Mouse (Mus musculus) hindbrain, embryonic 14.5 days (tissue): ENCODE results near the gene Ccr7. TPM values are rescaled to one million over a fixed set of nuclear protein-coding genes. Genes with fewer than 3 reads are reported as not detected.

ENCODE experiments used
- ATAC-seq: fragments of 200-750 bp; cut with Nextera tagmentation; 2 replicates; pipeline ENCODE4 v1.8.0; 2017; ENCODE audit warnings: moderate number of reproducible peaks, mild to moderate bottlenecking, moderate TSS enrichment, moderate library complexity; ENCODE audit not compliant: low FRiP score
- DNase-seq: peaks from one replicate; pipeline ENCODE4 v3.0.0-alpha.2; 2015; ENCODE audit warnings: low spot score
- H3K27ac ChIP-seq: fragments of 300-500 bp; sonication (generic); 2 replicates; pipeline ENCODE4 v1.5.1; 2014; ENCODE audit warnings: mild to moderate bottlenecking, moderate library complexity
- H3K27me3 ChIP-seq: fragments of 300-500 bp; sonication (generic); 2 replicates; pipeline ENCODE4 v1.6.1; 2014; ENCODE audit warnings: mild to moderate bottlenecking, low read length, mixed read lengths; ENCODE audit not compliant: control insufficient read depth, insufficient read depth
- H3K36me3 ChIP-seq: fragments of 300-500 bp; sonication (generic); replicated peaks from 2 replicates; pipeline ENCODE4 v1.6.1; 2014; ENCODE audit not compliant: control insufficient read depth, insufficient read depth
- H3K4me1 ChIP-seq: fragments of 300-500 bp; sonication (generic); replicated peaks from 2 replicates; pipeline ENCODE4 v1.6.1; 2014; ENCODE audit warnings: antibody characterized with exemption, low read length, mixed read lengths; ENCODE audit not compliant: control insufficient read depth, insufficient read depth
- H3K4me2 ChIP-seq: fragments of 300-500 bp; sonication (generic); replicated peaks from 2 replicates; pipeline ENCODE4 v1.6.1; 2014; ENCODE audit warnings: mild to moderate bottlenecking, moderate library complexity
- H3K4me3 ChIP-seq: fragments of 300-500 bp; sonication (generic); replicated peaks from 2 replicates; pipeline ENCODE4 v1.5.1; 2014; ENCODE audit warnings: mild to moderate bottlenecking, low read length
- H3K9ac ChIP-seq: fragments of 300-500 bp; sonication (generic); 2 replicates; pipeline ENCODE4 v1.6.1; 2014
- H3K9me3 ChIP-seq: fragments of 300-500 bp; sonication (generic); 2 replicates; pipeline ENCODE4 v1.6.1; 2016; ENCODE audit warnings: low read length; ENCODE audit not compliant: control insufficient read depth
- WGBS: fragments of 180-500 bp; shearing (Covaris S2); extraction: QIAGEN DNeasy Blood & Tissue Kit; methylation state at CpG from one replicate; pipeline ENCODE4 v1.1.7; 2014; 5-methylcytosine and 5-hydroxymethylcytosine counted together
- polyA plus RNA-seq: library from polyadenylated mRNA; unstranded; fragments of >200 nt; fragmentation: Nextera tagmentation; extraction: Ambion mirVana; gene quantifications from 2 replicates; pipeline ENCODE4 v1.2.1, GENCODE M21; 2014

The Ccr7 gene
- polyA plus RNA-seq, 1 experiment from 2014 or later: not detected

DNA sequence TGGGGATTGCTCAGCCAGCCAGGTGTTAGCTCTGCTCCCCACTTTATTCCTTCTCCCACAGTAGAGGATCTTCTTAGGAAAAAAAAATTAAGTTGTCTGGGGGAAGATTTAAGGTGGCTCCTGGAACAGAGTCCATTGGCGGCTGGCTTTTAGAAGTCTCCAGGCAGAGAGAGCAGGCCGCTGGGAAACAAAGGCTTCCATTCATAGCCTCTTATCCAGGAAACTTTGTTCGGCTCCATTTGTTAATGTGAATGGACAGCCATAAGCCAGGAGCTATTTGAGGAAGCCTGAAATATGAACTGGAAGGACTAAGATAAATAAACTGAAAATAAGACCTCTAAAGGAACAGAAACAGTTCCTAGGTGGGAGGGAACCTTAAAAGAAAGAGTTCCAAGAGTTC, 41.8 kb downstream of the Ccr7 start:
- no peaks in the 10 kb centered on the region for H3K9me3 ChIP-seq
- 4% methylated on average over 3 of the region's 3 CpGs for WGBS
- H3K27me3 ChIP-seq: no peaks in the 10 kb centered on the region
- H3K4me3 ChIP-seq: no peak overlapping the region
- 0 out of 2 replicates have a peak, but pooled peaks cover 5% of the 10 kb centered on the region for H3K4me1 ChIP-seq
- no peak overlapping the region for H3K9ac ChIP-seq
- H3K36me3 ChIP-seq: no peaks in the 10 kb centered on the region
- H3K27ac ChIP-seq: peak overlapping the region; percentile 41; the same call in 1 of the 2 replicates
- DNase-seq (no peak), ATAC-seq (no peak)
- no peak overlapping the region for H3K4me2 ChIP-seq

DNA sequence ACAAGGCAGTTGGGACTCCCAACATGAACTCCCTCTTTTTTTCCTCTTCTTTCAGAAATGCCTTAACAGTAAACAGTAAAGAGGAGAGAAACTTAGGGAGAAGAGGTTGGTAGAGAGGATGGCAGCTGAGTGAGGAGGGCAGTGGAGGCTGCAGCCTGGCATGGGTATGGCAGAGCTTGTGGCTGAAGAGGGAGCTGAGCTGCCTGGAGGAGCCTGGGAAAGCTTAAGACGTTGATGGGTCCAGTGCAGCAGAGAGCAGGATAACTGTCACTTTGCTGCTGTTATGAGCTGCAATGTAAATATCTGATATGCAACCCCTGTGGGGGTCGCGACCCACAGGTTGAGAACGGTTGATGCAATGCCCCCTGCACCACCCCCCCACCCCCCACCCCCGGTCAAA, 42.2 kb downstream of the Ccr7 start:
- Histone ChIP-seq H3K27me3 (no peaks in the 10 kb centered on the region), H3K36me3 (no peaks in the 10 kb centered on the region), H3K9ac (no peak overlapping the region), H3K4me2 (no peak overlapping the region), H3K4me1 (0 out of 2 replicates have a peak, but pooled peaks cover 5% of the 10 kb centered on the region), H3K27ac (peak overlapping the region; percentile 41; the same call in 1 of the 2 replicates), H3K9me3 (no peaks in the 10 kb centered on the region), H3K4me3 (no peak overlapping the region)
- no peak for ATAC-seq
- WGBS: 15% methylated on average over 5 of the region's 5 CpGs
- DNase-seq: no peak

DNA sequence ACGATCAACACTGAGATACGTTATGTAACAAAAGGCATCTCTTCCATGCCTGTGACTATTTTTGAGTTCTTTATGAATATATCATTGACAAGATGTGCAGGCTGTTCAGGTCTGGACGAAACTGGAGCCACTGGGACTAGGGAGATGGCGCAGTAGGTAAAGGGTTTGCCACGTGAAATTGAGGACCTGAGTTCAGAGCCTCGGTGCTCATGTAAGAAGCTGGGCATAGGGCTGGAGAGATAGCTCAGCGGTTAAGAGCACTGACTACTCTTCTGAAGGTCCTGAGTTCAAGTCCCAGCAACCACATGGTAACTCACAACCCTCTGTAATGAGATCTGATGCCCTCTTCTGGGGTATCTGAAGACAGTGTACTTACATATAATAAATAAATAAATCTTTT, 43.2 kb downstream of the Ccr7 start:
- Histone ChIP-seq H3K4me2 (no peak overlapping the region), H3K4me1 (0 out of 2 replicates have a peak, but pooled peaks cover 5% of the 10 kb centered on the region), H3K4me3 (no peak overlapping the region), H3K9me3 (no peaks in the 10 kb centered on the region), H3K36me3 (no peaks in the 10 kb centered on the region), H3K27me3 (no peaks in the 10 kb centered on the region), H3K27ac (no peak overlapping the region), H3K9ac (no peak overlapping the region)
- no peak for ATAC-seq
- WGBS: 94% methylated on average over 7 of the region's 7 CpGs
- DNase-seq: no peak

DNA sequence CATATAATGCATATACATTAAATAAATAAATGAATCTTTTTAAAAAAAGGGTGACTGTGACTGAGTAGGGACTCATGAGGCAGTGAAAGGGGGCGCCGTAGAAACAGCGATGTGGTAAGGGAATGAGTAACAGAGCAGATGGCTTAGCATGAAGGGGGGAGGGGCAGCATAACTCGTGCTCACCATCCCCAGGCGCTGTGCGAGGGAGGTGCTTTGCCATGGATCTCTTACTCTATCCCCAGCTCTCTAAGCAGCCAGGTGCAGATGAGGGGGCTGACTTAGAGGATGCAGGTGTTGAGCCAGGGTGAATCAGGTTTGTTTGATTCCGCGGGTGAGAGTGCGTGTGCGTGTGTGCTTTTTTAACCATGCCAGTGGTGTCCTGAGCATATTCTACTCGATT, 43.7 kb downstream of the Ccr7 start:
- WGBS: 65% methylated on average over 11 of the region's 11 CpGs
- no peak overlapping the region for H3K4me2 ChIP-seq
- no peaks in the 10 kb centered on the region for H3K27me3 ChIP-seq
- 0 out of 2 replicates have a peak, but pooled peaks cover 5% of the 10 kb centered on the region for H3K4me1 ChIP-seq
- no peaks in the 10 kb centered on the region for H3K36me3 ChIP-seq
- ATAC-seq: no peak
- no peak overlapping the region for H3K9ac ChIP-seq
- H3K9me3 ChIP-seq: no peaks in the 10 kb centered on the region
- no peak overlapping the region for H3K4me3 ChIP-seq
- no peak overlapping the region for H3K27ac ChIP-seq
- DNase-seq: no peak

DNA sequence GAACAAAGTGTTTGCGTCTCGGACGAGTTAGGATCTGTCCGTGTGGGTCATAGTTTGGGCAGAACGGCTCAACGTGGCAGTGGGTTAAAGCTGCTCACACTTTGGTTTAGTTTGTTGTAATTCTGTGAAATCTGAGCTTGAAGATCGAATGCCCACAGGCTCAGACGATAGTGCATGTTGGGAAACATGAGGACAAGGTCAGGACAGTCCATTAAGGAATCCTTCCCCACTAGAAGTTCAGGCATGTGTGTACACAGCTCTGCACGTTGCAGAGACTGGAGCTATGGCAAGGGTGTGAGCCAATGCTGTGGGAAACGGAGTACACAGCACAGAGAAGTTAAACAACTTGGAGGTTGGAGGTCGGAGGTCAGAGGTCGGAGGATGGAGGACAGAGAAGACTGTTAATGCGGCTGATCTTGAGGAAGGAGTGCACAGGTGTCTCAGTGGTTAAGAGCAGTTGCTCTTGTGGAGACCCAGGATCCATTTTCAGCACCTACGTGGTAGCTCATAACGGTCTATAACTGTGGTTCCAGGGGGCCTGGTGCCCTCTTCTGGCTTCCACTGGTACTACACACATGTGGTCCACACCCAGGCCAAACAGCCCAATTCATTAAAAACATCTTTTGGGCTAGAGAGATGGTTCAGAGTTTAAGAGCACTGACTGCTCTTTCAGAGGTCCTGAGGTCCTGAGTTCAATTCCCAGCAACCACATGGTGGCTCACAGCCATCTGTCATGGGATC, 44.3 kb downstream of the Ccr7 start:
- H3K4me2 ChIP-seq: no peak overlapping the region
- 85% methylated on average over 15 of the region's 15 CpGs for WGBS
- no peak overlapping the region for H3K9ac ChIP-seq
- no peak overlapping the region for H3K4me3 ChIP-seq
- H3K4me1 ChIP-seq: 0 out of 2 replicates have a peak, but pooled peaks cover 5% of the 10 kb centered on the region
- ATAC-seq: no peak
- no peaks in the 10 kb centered on the region for H3K36me3 ChIP-seq
- no peak overlapping the region for H3K27ac ChIP-seq
- no peaks in the 10 kb centered on the region for H3K9me3 ChIP-seq
- no peak for DNase-seq
- no peaks in the 10 kb centered on the region for H3K27me3 ChIP-seq

DNA sequence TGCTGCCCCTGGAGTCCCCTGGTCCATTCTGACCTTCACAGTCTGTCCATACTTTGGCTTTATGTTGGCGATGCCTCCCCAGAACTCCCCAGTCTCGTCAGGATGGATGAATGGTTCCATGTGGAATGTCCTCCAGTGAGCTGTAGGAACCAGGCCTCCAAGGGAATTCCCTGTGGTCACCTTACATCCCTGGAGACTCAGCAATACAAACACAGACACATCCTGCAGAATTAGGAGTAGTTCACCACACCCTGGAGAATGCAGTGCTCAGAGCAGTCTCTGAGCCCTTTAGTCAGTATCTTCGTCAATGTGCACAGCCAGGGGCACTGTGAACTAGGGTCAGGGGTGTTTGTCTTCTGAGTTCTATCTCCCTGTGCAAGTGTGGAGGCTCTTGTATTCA, 46.6 kb downstream of the Ccr7 start:
- H3K4me1 ChIP-seq: 0 out of 2 replicates have a peak, but pooled peaks cover 5% of the 10 kb centered on the region
- WGBS: 62% methylated on average over 3 of the region's 3 CpGs

DNA sequence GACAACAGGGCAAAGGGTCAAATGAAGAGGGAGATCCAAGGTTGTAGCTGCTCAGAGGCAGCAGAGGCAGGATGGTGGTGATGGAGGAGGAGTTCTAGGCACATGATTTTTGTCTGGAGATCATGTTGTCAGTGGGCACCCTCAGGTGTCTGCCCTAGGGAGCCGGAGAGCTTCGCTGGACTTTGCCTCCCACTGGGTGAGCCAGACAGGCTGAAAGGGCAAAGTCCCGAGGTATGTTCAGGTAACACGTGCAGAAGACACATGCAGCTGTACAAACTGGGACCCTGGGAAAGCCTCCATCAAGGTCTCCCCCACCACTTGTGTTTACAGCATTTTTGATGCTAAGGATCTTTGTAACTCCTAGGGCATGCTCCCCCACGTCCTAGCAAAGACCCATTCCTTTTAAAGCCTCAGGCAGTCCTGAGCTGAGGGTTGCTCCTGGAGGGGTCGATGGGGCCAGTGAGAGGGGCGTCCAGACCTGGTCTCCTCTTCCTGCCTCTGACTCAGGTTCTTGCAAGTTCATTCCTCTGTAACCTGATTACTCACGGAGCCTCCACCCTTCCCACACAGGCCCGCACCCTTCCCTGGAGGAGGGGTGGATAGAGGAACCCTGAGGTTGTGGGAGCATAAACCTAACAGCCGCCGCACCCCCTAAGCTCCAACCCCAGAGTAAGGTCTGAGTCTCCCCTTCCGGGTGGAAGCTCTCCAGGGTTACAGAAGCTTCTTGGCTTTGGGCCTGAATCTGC, 48.7 kb downstream of the Ccr7 start:
- ATAC-seq: no peak
- WGBS: 69% methylated on average over 12 of the region's 12 CpGs
- H3K4me3 ChIP-seq: no peak overlapping the region

More for the DNA sequence above, 46.6 kb downstream of the Ccr7 start:
- Histone ChIP-seq H3K4me2 (no peak overlapping the region), H3K27me3 (no peaks in the 10 kb centered on the region), H3K9me3 (no peaks in the 10 kb centered on the region), H3K27ac (no peak overlapping the region), H3K4me3 (no peak overlapping the region), H3K36me3 (no peaks in the 10 kb centered on the region), H3K9ac (no peak overlapping the region)
- no peak for ATAC-seq
- no peak for DNase-seq

DNA sequence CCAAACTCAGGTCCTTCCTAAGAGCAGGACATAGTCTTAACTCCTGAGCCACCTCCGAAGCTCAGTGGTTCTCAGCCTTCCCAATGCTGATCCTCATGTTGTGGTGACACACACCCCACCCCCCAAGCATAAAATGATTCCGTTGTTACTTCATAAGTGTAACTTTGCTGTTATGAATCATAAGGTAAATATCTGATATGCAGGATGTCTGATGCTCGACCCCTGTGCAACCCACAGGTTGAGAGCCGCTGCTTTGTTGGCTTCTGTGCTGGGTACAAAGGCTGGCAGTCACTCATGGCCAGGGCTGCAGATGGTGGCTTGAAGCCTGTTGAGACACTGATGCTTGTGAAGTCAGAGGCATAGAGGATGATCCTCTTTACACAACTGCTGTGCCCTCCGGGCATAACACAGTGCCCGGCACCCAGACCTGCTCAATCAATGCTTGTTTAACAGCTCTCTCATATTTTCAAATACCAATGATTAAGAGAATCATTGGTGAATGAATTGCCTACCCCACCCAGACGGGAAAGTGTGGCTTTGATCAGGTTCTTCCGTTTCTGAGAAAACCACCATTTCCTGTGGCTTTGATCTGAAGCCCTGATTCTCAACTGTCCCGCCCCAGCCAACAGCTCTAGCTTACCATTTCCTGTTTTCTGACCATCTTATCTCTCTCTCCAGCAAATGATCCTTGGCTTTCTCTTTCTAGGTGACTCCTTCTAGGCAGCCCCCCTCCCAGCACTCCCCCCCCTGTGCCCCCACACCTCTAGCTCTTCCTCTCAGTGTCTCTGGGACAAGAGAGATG, 50.1 kb downstream of the Ccr7 start:
- Histone ChIP-seq H3K36me3 (no peaks in the 10 kb centered on the region), H3K9me3 (no peaks in the 10 kb centered on the region), H3K9ac (no peak overlapping the region), H3K27me3 (no peaks in the 10 kb centered on the region), H3K27ac (no peak overlapping the region), H3K4me2 (no peak overlapping the region), H3K4me1 (no peaks in the 10 kb centered on the region), H3K4me3 (no peak overlapping the region)
- DNase-seq (no peak), ATAC-seq (no peak)
- WGBS: 85% methylated on average over 9 of the region's 9 CpGs

More for the DNA sequence above, 48.7 kb downstream of the Ccr7 start:
- Histone ChIP-seq H3K9ac (no peak overlapping the region), H3K27me3 (no peaks in the 10 kb centered on the region), H3K4me2 (no peak overlapping the region), H3K27ac (no peak overlapping the region), H3K36me3 (no peaks in the 10 kb centered on the region), H3K9me3 (no peaks in the 10 kb centered on the region), H3K4me1 (no peaks in the 10 kb centered on the region)
- DNase-seq: no peak
